ENCODE assay signal across 8 mouse cellular contexts in the genomic region with DNA sequence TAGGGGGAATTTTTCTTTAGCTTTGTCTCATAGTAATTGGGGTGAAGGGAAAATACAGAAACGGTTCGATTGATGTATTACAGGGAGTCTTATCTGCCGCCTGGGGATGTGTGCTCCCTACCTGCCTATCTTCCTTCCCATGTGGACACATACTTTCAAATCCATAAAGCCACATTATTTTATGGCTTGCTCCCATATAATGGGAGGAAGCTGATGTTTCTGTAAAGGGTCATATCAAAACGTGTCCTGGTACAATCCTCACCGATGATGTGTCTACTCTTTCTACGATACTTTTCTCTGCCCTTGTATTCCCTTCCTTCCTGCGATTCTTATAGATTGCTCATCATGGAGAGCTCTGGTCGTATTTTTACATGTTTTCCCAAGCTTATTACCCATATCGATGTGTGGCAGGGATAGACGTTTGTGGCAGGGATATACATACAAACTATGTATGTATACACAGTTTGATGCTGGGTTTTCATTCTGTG. TPM values are rescaled to one million over a fixed set of nuclear protein-coding genes. Genes with fewer than 3 reads are reported as not detected.
DNase-seq lines count a peak whose midpoint lies in the region; ATAC-seq lines count a peak whose summit lies in the region.

No protein-coding gene starts in this region.

- no peaks in the 10 kb centered on the region for H3K27me3 ChIP-seq in heart, embryonic 15.5 days
- H3K27me3 ChIP-seq in hindbrain, embryonic 12.5 days: no peaks in the 10 kb centered on the region
- H3K27me3 ChIP-seq in midbrain, embryonic 10.5 days (ENCODE audit: low read depth, poor library complexity, severe bottlenecking): no peaks in the 10 kb centered on the region

- peaks cover 11% of the 10 kb centered on the region for H3K4me1 ChIP-seq in heart, embryonic 15.5 days (replicated peaks)
- H3K4me1 ChIP-seq in hindbrain, embryonic 12.5 days: peaks cover 11% of the 10 kb centered on the region
- H3K4me1 ChIP-seq in midbrain, embryonic 10.5 days: peaks cover 15% of the 10 kb centered on the region

- DNase-seq in heart, postnatal 4 days: no peak
- DNase-seq in MN1 (ENCODE audit: low spot score): peak; percentile 55
- DNase-seq in midbrain, embryonic 10.5 days (ENCODE audit: low spot score): no peak
- DNase-seq in embryo, embryonic 9.5 days (ENCODE audit: extremely low spot score): no peak
- DNase-seq in adrenal gland, adult 8-10 months: no peak
- no peak for DNase-seq in ovary, postnatal 14 days (ENCODE audit: low spot score)

- H3K27ac ChIP-seq in heart, embryonic 15.5 days: peak overlapping the region; percentile 83
- H3K27ac ChIP-seq in hindbrain, embryonic 12.5 days: no peak overlapping the region
- peak overlapping the region; percentile 87 for H3K27ac ChIP-seq in midbrain, embryonic 10.5 days (replicated peaks)

- H3K4me2 ChIP-seq in heart, embryonic 15.5 days: peak overlapping the region; percentile 76
- peak overlapping the region; percentile 69 for H3K4me2 ChIP-seq in hindbrain, embryonic 12.5 days (replicated peaks)

- H3K4me3 ChIP-seq in heart, embryonic 15.5 days: peak overlapping the region; percentile 83
- peak overlapping the region; percentile 64 for H3K4me3 ChIP-seq in hindbrain, embryonic 12.5 days
- H3K4me3 ChIP-seq in midbrain, embryonic 10.5 days: peak overlapping the region; percentile 76

- ATAC-seq in heart, embryonic 15.5 days (replicated peaks; ENCODE audit: insufficient number of reproducible peaks, insufficient read depth, low FRiP score, low read depth): no peak
- ATAC-seq in hindbrain, embryonic 12.5 days (ENCODE audit: low FRiP score): peak; percentile 38; the same call in 1 of the 2 replicates

- peak overlapping the region; percentile 87 for H3K9ac ChIP-seq in heart, embryonic 15.5 days
- H3K9ac ChIP-seq in hindbrain, embryonic 12.5 days: peak overlapping the region; percentile 69

- H3K36me3 ChIP-seq in heart, embryonic 15.5 days: no peaks in the 10 kb centered on the region; the same call in 1 of the 2 replicates
- no peaks in the 10 kb centered on the region for H3K36me3 ChIP-seq in hindbrain, embryonic 12.5 days
- 0 out of 2 replicates have a peak, but pooled peaks cover 3% of the 10 kb centered on the region for H3K36me3 ChIP-seq in midbrain, embryonic 10.5 days

- no peaks in the 10 kb centered on the region for H3K9me3 ChIP-seq in heart, embryonic 15.5 days (replicated peaks)
- H3K9me3 ChIP-seq in hindbrain, embryonic 12.5 days (replicated peaks): no peaks in the 10 kb centered on the region
- H3K9me3 ChIP-seq in midbrain, embryonic 10.5 days (replicated peaks): no peaks in the 10 kb centered on the region

- WGBS in heart, embryonic 15.5 days: 20% methylated on average over 10 of the region's 10 CpGs
- WGBS in hindbrain, embryonic 12.5 days: 32% methylated on average over 10 of the region's 10 CpGs
- WGBS in midbrain, embryonic 10.5 days: 34% methylated on average over 10 of the region's 10 CpGs

RNA-seq across cellular contexts. Expression of a gene that starts 0.6 kb away (rescaled TPM):
- polyA plus RNA-seq in heart, embryonic 15.5 days (2015; fragmentation: Nextera tagmentation; extraction: Ambion mirVana): 17.4 and 19.4 TPM in 2 replicates
- 10 to 100 TPM; 25.1 to 27.7 TPM for total RNA-seq in heart, postnatal 4 days (2021)
- 24.2 and 25.8 TPM in 2 replicates for polyA plus RNA-seq in hindbrain, embryonic 12.5 days (2016; fragmentation: Nextera tagmentation; extraction: Ambion mirVana)
- polyA plus RNA-seq in midbrain, embryonic 10.5 days (2016; fragmentation: Nextera tagmentation; extraction: Ambion mirVana): 18.9 and 19.3 TPM in 2 replicates
- total RNA-seq in adrenal gland, adult 8-10 months (2022): 10 to 100 TPM; 29.0 to 37.5 (median 30.5) TPM

RNA-seq across cellular contexts. Expression of a gene that starts 0.8 kb away (rescaled TPM):
- polyA plus RNA-seq in heart, embryonic 15.5 days (2015; fragmentation: Nextera tagmentation; extraction: Ambion mirVana): 2.2 and 2.4 TPM in 2 replicates
- 1 to 10 TPM; 4.3 to 5.0 TPM for total RNA-seq in heart, postnatal 4 days (2021)
- 2.9 and 3.8 TPM in 2 replicates for polyA plus RNA-seq in hindbrain, embryonic 12.5 days (2016; fragmentation: Nextera tagmentation; extraction: Ambion mirVana)
- polyA plus RNA-seq in midbrain, embryonic 10.5 days (2016; fragmentation: Nextera tagmentation; extraction: Ambion mirVana): 4.0 and 4.5 TPM in 2 replicates
- 1 to 10 TPM; 3.7 to 5.3 (median 4.8) TPM for total RNA-seq in adrenal gland, adult 8-10 months (2022)

RNA-seq across cellular contexts. Expression of a gene that starts 54.2 kb away (rescaled TPM):
- 78.9 and 82.5 TPM in 2 replicates for polyA plus RNA-seq in heart, embryonic 15.5 days (2015; fragmentation: Nextera tagmentation; extraction: Ambion mirVana)
- total RNA-seq in heart, postnatal 4 days (2021): 100 to 1,000 TPM; 261 to 315 TPM
- polyA plus RNA-seq in hindbrain, embryonic 12.5 days (2016; fragmentation: Nextera tagmentation; extraction: Ambion mirVana): 30.9 and 31.5 TPM in 2 replicates
- polyA plus RNA-seq in midbrain, embryonic 10.5 days (2016; fragmentation: Nextera tagmentation; extraction: Ambion mirVana): 20.7 and 23.8 TPM in 2 replicates
- total RNA-seq in adrenal gland, adult 8-10 months (2022): 10 to 100 TPM; 19.7 to 37.1 (median 27.6) TPM
